Mouse (Mus musculus) hindbrain, embryonic 14.5 days (tissue): ENCODE results near the gene Dgkg. TPM values are rescaled to one million over a fixed set of nuclear protein-coding genes. Genes with fewer than 3 reads are reported as not detected.

Experiments used
- ATAC-seq: fragments of 200-750 bp; cut with Nextera tagmentation; 2 replicates; pipeline ENCODE4 v1.8.0; 2017; ENCODE audit warnings: moderate number of reproducible peaks, mild to moderate bottlenecking, moderate TSS enrichment, moderate library complexity; ENCODE audit not compliant: low FRiP score
- DNase-seq: peaks from one replicate; pipeline ENCODE4 v3.0.0-alpha.2; 2015; ENCODE audit warnings: low spot score
- H3K27ac ChIP-seq: fragments of 300-500 bp; sonication (generic); 2 replicates; pipeline ENCODE4 v1.5.1; 2014; ENCODE audit warnings: mild to moderate bottlenecking, moderate library complexity
- H3K27me3 ChIP-seq: fragments of 300-500 bp; sonication (generic); 2 replicates; pipeline ENCODE4 v1.6.1; 2014; ENCODE audit warnings: mild to moderate bottlenecking, low read length, mixed read lengths; ENCODE audit not compliant: control insufficient read depth, insufficient read depth
- H3K36me3 ChIP-seq: fragments of 300-500 bp; sonication (generic); replicated peaks from 2 replicates; pipeline ENCODE4 v1.6.1; 2014; ENCODE audit not compliant: control insufficient read depth, insufficient read depth
- H3K4me1 ChIP-seq: fragments of 300-500 bp; sonication (generic); replicated peaks from 2 replicates; pipeline ENCODE4 v1.6.1; 2014; ENCODE audit warnings: antibody characterized with exemption, low read length, mixed read lengths; ENCODE audit not compliant: control insufficient read depth, insufficient read depth
- H3K4me2 ChIP-seq: fragments of 300-500 bp; sonication (generic); replicated peaks from 2 replicates; pipeline ENCODE4 v1.6.1; 2014; ENCODE audit warnings: mild to moderate bottlenecking, moderate library complexity
- H3K4me3 ChIP-seq: fragments of 300-500 bp; sonication (generic); replicated peaks from 2 replicates; pipeline ENCODE4 v1.5.1; 2014; ENCODE audit warnings: mild to moderate bottlenecking, low read length
- H3K9ac ChIP-seq: fragments of 300-500 bp; sonication (generic); 2 replicates; pipeline ENCODE4 v1.6.1; 2014
- H3K9me3 ChIP-seq: fragments of 300-500 bp; sonication (generic); 2 replicates; pipeline ENCODE4 v1.6.1; 2016; ENCODE audit warnings: low read length; ENCODE audit not compliant: control insufficient read depth
- WGBS: fragments of 180-500 bp; shearing (Covaris S2); extraction: QIAGEN DNeasy Blood & Tissue Kit; methylation state at CpG from one replicate; pipeline ENCODE4 v1.1.7; 2014; 5-methylcytosine and 5-hydroxymethylcytosine counted together
- polyA plus RNA-seq: library from polyadenylated mRNA; unstranded; fragments of >200 nt; fragmentation: Nextera tagmentation; extraction: Ambion mirVana; gene quantifications from 2 replicates; pipeline ENCODE4 v1.2.1, GENCODE M21; 2014

The Dgkg gene
- polyA plus RNA-seq, 1 experiment from 2014 or later: 2.8 TPM

DNA sequence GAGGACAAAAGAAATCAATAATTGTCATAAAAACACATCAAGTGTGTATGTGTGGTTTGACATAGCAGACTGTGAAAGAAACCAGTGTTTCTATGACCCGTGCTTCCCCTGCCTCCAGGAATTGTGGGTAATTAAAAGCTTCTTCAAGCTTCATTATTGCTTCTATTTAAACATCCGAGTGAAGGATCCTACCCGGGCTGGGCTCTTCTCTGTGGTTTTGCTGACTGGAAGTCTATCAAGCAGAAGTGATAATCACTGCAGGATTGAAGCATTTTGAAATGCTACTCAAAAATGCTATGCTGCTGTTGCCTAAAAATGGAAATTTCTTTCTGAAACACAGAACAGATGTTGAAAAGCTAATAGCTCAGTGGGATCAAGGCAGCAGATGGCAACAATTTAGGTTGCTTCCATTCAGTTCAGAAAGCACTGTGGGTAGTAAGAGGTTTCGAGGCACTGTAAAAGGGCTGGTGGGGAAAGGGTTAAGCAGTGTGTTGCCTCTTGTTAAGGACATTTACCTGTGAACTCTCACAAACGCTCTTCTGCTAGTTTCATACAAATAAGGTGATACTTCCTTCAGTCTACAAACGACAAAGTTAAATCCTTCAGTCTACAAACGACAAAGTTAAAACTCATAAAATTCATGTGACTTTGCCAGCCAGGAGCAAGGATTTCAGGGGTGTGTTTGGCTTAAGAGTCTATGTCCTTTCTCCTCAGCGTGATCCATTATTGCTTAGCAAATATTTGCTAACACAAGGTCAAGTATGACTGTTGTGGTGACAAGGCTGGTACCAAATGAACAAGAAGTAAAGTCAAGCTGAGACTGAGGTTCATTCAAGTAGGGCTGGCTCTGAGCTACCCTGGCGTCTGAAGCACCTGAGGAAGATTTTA is 43.6 kb downstream of the Dgkg start:
- Histone ChIP-seq H3K4me3 (no peak overlapping the region), H3K9me3 (no peaks in the 10 kb centered on the region), H3K9ac (no peak overlapping the region), H3K4me1 (no peaks in the 10 kb centered on the region), H3K27ac (no peak overlapping the region), H3K36me3 (no peaks in the 10 kb centered on the region), H3K27me3 (no peaks in the 10 kb centered on the region), H3K4me2 (no peak overlapping the region)
- ATAC-seq (no peak), DNase-seq (no peak)
- WGBS: 75% methylated on average over 9 of the region's 9 CpGs

DNA sequence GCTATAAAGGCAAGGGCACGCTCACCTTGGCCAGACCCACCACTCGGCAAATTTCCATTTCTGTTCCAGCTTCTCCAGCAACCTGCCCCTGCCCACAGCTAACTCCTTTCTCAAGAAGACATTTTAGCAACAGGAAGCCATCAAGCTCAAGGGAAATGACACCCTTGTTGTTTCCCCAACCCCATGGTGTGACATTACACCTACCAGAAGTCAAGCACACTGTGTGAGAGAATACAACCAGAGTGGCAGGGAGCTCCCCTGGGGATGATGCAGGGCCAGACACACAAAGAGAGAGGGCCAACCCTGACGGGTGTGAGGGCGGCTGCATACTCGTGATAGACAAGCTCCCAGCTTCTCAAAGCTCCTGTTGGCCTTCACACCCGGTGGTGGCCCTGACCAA is 49.0 kb downstream of the Dgkg start:
- Histone ChIP-seq H3K4me3 (no peak overlapping the region), H3K36me3 (no peaks in the 10 kb centered on the region), H3K27me3 (no peaks in the 10 kb centered on the region), H3K4me1 (no peaks in the 10 kb centered on the region), H3K27ac (no peak overlapping the region), H3K9me3 (no peaks in the 10 kb centered on the region), H3K9ac (no peak overlapping the region), H3K4me2 (no peak overlapping the region)
- ATAC-seq (no peak), DNase-seq (no peak)
- WGBS: 24% methylated on average over 6 of the region's 6 CpGs

DNA sequence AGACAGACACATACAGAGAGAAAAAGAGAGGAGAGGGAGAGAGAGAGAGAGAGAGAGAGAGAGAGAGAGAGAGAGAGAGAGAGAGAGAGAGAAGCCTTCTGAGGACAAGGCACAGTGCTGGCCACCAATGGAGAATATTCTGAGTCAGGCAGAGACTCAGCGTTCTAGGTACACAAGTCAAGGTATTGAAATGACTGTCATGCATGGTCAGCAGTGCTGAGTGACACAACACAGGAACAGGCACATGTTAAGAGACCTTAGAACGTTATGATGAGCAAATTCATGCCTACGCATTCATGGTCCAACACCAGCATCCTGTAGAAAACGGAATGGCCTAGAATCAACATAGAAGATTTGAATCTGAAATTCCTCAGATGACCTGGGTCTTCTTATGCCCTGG is 50.0 kb downstream of the Dgkg start:
- Histone ChIP-seq H3K4me2 (no peak overlapping the region), H3K9me3 (no peaks in the 10 kb centered on the region), H3K4me1 (no peaks in the 10 kb centered on the region), H3K27me3 (no peaks in the 10 kb centered on the region), H3K9ac (no peak overlapping the region), H3K4me3 (no peak overlapping the region), H3K36me3 (no peaks in the 10 kb centered on the region), H3K27ac (no peak overlapping the region)
- WGBS: 90% methylated on average over 4 of the region's 4 CpGs
- ATAC-seq (no peak), DNase-seq (no peak)

GRCm38 (mm10) chr16:22602399-22602798 is 54.6 kb downstream of the Dgkg start:
- Histone ChIP-seq H3K27ac (no peak overlapping the region), H3K9me3 (no peaks in the 10 kb centered on the region), H3K4me2 (no peak overlapping the region), H3K9ac (no peak overlapping the region), H3K4me3 (no peak overlapping the region), H3K4me1 (no peaks in the 10 kb centered on the region), H3K36me3 (no peaks in the 10 kb centered on the region), H3K27me3 (no peaks in the 10 kb centered on the region)
- DNase-seq (no peak), ATAC-seq (no peak)
- WGBS: 86% methylated on average over 9 of the region's 9 CpGs

- H3K4me3 ChIP-seq: no peak overlapping the region
- no peak overlapping the region for H3K9ac ChIP-seq
- DNase-seq (no peak), ATAC-seq (no peak)
- no peaks in the 10 kb centered on the region for H3K9me3 ChIP-seq
- H3K27ac ChIP-seq: no peak overlapping the region
- H3K4me1 ChIP-seq: no peaks in the 10 kb centered on the region
- no peak overlapping the region for H3K4me2 ChIP-seq
- no peaks in the 10 kb centered on the region for H3K36me3 ChIP-seq
- no peaks in the 10 kb centered on the region for H3K27me3 ChIP-seq
- 90% methylated on average over 3 of the region's 3 CpGs for WGBS
Measured at GRCm38 (mm10) chr16:22601756-22602155, 55.3 kb downstream of the Dgkg start.

DNA sequence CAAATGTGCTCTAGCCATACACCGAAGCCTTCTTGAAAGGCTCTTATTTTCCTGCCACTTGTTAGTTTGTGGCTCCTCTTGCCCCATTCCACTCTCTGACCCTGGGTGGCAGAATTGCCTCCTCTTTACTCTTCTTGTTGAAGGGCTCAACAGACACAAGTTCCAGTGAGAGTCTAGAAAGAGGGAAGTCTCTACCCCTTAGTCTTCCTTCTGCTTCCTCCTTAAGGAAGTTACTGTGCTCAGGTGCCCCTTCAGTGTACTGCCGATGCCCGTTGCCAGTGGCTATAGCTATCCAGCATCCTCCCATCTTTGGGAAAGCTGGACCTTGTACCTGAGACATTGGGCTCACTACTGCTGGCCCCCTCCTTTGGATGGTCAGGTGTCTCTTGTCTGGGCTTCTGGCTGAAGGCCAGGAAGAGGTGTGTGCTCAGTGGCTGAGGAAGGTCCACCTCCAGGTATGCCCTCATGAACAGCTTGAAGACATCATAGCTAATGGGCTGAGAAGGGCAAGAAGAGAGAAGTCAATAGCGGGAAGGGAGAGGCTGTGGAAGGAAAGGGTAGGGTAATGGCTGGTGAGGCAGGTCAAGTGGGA is 56.8 kb downstream of the Dgkg start:
- Histone ChIP-seq H3K9me3 (no peaks in the 10 kb centered on the region), H3K27me3 (no peaks in the 10 kb centered on the region), H3K4me2 (no peak overlapping the region), H3K36me3 (no peaks in the 10 kb centered on the region), H3K27ac (no peak overlapping the region), H3K4me1 (no peaks in the 10 kb centered on the region), H3K4me3 (no peak overlapping the region), H3K9ac (no peak overlapping the region)
- no peak for ATAC-seq
- no peak for DNase-seq
- WGBS: 90% methylated on average over 4 of the region's 4 CpGs

GRCm38 (mm10) chr16:22598741-22599140 is 58.3 kb downstream of the Dgkg start:
- no peaks in the 10 kb centered on the region for H3K27me3 ChIP-seq
- 88% methylated on average over 6 of the region's 6 CpGs for WGBS
- H3K9me3 ChIP-seq: no peaks in the 10 kb centered on the region
- ATAC-seq: no peak
- no peak for DNase-seq
- no peak overlapping the region for H3K4me3 ChIP-seq
- H3K36me3 ChIP-seq: no peaks in the 10 kb centered on the region
- H3K4me2 ChIP-seq: no peak overlapping the region
- no peaks in the 10 kb centered on the region for H3K4me1 ChIP-seq
- no peak overlapping the region for H3K27ac ChIP-seq
- no peak overlapping the region for H3K9ac ChIP-seq

- Histone ChIP-seq H3K9ac (no peak overlapping the region), H3K4me3 (no peak overlapping the region), H3K9me3 (no peaks in the 10 kb centered on the region), H3K4me2 (no peak overlapping the region), H3K27ac (no peak overlapping the region), H3K27me3 (no peaks in the 10 kb centered on the region), H3K36me3 (no peaks in the 10 kb centered on the region), H3K4me1 (no peaks in the 10 kb centered on the region)
- ATAC-seq (no peak), DNase-seq (no peak)
- 75% methylated on average over 1 of the region's 1 CpGs for WGBS
Measured at GRCm38 (mm10) chr16:22596394-22596793, 60.6 kb downstream of the Dgkg start.

DNA sequence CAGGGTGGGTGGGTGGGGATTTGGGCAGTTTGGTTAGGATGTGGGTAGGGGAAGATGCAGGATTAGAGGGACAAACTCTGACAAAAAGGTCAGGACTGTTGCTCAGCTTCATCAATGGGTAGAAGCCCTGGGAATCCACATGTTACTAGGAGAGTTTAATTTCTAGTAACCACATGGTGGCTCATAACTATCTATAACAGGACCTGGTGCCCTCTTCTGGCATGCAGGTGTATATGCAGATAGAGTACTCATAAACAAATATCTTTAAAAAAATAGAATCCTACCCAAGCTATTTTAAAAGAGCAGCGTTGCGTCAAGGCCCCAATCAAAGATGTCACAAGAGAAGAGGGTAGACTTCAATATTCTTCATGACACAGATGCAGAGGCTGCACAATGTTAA is 63.1 kb downstream of the Dgkg start:
- DNase-seq (no peak), ATAC-seq (no peak)
- WGBS: 91% methylated on average over 2 of the region's 2 CpGs

More for the DNA sequence above, 63.1 kb downstream of the Dgkg start:
- H3K4me3 ChIP-seq: no peak overlapping the region
- H3K9me3 ChIP-seq: no peaks in the 10 kb centered on the region
- H3K36me3 ChIP-seq: no peaks in the 10 kb centered on the region
- H3K4me2 ChIP-seq: no peak overlapping the region
- no peak overlapping the region for H3K9ac ChIP-seq
- H3K27me3 ChIP-seq: no peaks in the 10 kb centered on the region
- H3K4me1 ChIP-seq: no peaks in the 10 kb centered on the region
- no peak overlapping the region for H3K27ac ChIP-seq
